Mouse (Mus musculus) MEL-GATA-1-ER (cell line): ENCODE measurements around the gene Enpp6.
"Not testable (repeated sequence)": the region's sequence is repeated elsewhere in the genome, so short reads cannot be mapped to it uniquely, and the experiment has no call there.

Source experiments
- DNase-seq: peaks from one replicate; pipeline ENCODE4 v3.0.0-alpha.2; 2012; ENCODE audit warnings: low read depth; ENCODE audit errors: extremely low read depth

Gene Enpp6

GRCm38 (mm10) chr8:46995931-46996664 lies 9.4 kb downstream of the Enpp6 start:
- no peak for DNase-seq

- DNase-seq: no peak
Observed at GRCm38 (mm10) chr8:47005676-47006075, 19.0 kb downstream of the Enpp6 start.

DNA sequence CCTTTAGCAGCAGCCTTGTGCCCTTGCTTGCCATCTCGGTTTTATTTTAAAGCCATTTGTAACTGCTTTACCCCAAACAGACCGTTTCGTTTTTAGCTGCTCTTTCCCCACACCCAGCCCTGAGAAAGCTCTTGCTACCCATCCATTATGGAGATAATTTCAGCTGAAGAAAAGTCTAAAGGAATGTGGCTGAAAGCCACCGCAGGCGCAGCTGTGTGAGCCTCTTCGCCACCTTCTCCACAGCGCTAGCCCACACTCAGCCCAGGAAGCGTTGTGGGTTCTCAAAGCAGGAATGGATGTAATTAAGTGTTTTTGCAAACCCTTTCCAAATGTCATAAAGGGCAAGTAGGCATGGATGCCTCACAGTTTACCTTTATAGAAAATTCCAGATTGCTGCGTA lies 20.1 kb downstream of the Enpp6 start:
- DNase-seq: no peak

DNA sequence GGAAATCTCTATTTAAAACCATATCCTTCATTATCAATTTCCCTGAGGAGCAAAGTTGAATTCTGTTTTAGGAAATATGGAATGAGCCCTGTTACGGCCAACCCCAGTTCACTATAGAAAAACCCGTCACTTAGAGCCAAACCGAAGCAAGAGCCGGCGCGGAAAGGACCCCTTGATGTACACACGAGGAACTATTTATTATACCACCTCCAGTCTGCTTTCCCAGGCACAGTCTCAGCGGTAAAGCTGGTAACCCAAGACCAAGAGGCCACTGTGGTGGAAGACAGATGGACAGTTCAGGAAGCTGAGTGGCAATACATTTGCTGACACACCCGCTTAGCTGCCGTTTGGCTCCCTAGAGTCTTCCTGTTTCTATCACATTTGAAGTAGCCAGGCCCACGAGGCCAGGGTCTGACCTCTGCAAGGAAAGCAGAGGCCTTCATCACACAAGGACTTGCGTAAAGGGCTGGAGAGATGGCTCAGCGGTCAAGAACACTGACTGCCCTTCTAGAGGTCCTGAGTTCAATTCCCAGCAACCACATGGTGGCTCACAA lies 21.6 kb downstream of the Enpp6 start:
- no peak for DNase-seq

- DNase-seq: peak; percentile 4
Observed at GRCm38 (mm10) chr8:47016268-47016946, 29.7 kb downstream of the Enpp6 start.

GRCm38 (mm10) chr8:47021135-47021555 lies 34.5 kb downstream of the Enpp6 start:
- DNase-seq: no peak

DNA sequence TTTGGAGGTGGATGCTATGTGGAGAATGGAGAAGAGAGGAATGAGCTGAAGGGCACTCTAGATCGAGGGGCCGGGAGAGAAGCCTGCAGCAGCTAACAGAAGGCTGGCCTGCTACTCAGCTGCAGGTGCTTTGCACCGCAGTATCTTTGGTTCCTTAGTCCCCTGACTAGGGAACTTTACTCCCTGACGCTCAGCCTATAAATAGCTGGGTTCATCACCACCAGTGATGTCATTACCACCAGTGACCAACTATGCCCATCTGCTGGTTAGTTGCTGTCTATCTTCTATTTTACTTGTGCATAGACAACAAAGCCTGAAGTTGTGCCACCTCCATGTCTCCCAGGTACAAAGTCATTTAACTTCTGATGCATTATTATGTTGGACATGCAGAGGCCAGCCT lies 37.9 kb downstream of the Enpp6 start:
- DNase-seq: no peak

GRCm38 (mm10) chr8:47026841-47027490 lies 40.3 kb downstream of the Enpp6 start:
- no peak for DNase-seq

GRCm38 (mm10) chr8:47028474-47028873 lies 41.8 kb downstream of the Enpp6 start:
- DNase-seq: no peak

- DNase-seq: no peak
Observed at GRCm38 (mm10) chr8:47030321-47030720, 43.6 kb downstream of the Enpp6 start.

- no peak for DNase-seq
Observed at GRCm38 (mm10) chr8:47032081-47032480, 45.4 kb downstream of the Enpp6 start.

GRCm38 (mm10) chr8:47033976-47034375 lies 47.3 kb downstream of the Enpp6 start:
- no peak for DNase-seq

DNA sequence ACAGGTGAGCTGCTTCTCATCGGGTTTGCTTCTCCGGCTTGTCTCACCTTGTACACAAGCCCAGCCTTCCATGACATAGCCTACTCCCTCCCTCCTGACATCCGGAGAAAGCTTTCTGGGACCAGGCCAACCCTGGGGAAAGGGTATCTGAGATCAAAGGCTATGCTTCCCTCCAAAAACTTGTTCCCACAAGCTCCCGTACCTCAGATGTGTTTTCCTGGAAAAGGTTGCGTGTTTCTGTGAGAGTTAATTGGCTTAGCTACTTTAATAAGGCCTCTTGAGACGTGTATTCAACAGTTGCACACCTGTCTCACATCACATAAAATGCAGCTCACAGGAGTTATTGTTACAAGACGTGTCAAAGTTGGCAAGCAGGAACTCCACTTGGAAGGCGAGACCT lies 49.8 kb downstream of the Enpp6 start:
- no peak for DNase-seq

GRCm38 (mm10) chr8:47037405-47037804 lies 50.7 kb downstream of the Enpp6 start:
- no peak for DNase-seq

- DNase-seq: not testable (repeated sequence)
Observed at GRCm38 (mm10) chr8:47040215-47040614, 53.5 kb downstream of the Enpp6 start.

- no peak for DNase-seq
Observed at GRCm38 (mm10) chr8:47046340-47046739, 59.7 kb downstream of the Enpp6 start.

- DNase-seq: no peak
Observed at GRCm38 (mm10) chr8:47047146-47047545, 60.5 kb downstream of the Enpp6 start.

DNA sequence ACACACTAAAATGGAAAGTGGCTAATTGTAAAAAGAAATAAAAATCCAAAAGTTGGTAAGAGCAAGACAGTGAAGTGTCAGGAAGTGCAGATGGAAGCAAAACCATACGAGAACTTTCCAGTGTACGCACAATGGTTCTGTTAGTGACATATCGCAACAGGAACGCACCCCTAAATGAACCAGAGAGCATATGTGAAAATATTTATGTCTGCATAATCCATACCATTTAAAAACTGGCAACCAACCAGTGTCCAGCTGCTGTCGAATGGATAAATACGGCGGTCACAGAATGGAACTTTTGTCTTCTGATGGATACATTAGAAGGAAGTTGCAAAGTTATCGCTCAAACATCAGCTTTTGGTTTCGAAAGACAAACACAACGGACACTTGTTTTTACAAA lies 61.9 kb downstream of the Enpp6 start:
- DNase-seq: no peak

GRCm38 (mm10) chr8:47052643-47053042 lies 66.0 kb downstream of the Enpp6 start:
- no peak for DNase-seq

GRCm38 (mm10) chr8:47056086-47056485 lies 69.4 kb downstream of the Enpp6 start:
- DNase-seq: no peak

DNA sequence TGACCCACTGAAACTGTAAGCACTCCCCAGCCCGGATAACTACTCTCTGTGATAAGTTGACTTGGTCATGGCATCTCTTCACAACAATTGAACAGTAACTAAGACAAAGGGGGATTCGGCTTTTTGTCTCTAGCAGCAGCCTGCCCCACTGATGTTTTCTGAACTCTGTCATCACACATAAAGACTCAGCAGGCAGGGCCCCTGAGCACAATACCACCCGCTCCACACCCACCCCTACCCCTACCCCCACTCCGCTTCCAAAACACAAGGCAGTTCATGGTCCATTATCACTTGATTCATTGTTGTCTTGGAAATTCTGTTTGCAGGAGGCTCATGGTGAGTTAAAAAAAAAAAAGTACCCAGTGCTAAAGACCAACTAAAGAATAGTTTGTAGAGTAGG lies 71.8 kb downstream of the Enpp6 start:
- no peak for DNase-seq

GRCm38 (mm10) chr8:47058971-47059370 lies 72.3 kb downstream of the Enpp6 start:
- DNase-seq: no peak
